Mouse (Mus musculus) left cerebral cortex, adult 8-10 months (tissue): ENCODE measurements around the gene Pklr. TPM values are rescaled to one million over a fixed set of nuclear protein-coding genes. Genes with fewer than 3 reads are reported as not detected.

Experiments used
- DNase-seq, 2 experiments: peaks; one replicate each; pipeline ENCODE4 v3.0.0; 2022; ENCODE audit warnings: low spot score in 2 of 2
- total RNA-seq, 4 experiments: library from RNA; stranded (reverse); gene quantifications; 2 replicates each; pipeline ENCODE4 v1.2.4; 2022

Pklr gene
- not detected for total RNA-seq

DNA sequence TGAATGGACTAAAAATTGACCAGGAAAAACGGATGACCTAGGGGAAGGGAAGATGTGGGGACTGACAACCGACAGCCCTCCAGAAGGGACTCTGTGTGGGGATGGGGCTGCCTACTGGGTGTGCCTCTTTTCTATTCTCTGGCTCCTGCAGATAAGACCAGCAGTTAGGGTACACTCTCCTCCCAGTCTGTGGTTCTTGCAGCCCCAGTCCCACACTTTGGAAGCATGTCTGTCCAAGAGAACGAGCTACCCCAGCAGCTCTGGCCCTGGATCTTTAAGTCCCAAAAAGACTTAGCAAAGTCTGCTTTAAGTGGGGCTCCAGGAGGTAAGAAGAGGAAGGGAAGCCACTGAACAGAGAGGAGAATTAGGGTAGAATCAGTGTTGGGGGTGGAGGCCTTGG is at the start of gene Pklr:
Gene Pklr, plus strand, starts transcription at position 185 of the 400 bp plus-strand sequence.
- DNase-seq = no peak

DNA sequence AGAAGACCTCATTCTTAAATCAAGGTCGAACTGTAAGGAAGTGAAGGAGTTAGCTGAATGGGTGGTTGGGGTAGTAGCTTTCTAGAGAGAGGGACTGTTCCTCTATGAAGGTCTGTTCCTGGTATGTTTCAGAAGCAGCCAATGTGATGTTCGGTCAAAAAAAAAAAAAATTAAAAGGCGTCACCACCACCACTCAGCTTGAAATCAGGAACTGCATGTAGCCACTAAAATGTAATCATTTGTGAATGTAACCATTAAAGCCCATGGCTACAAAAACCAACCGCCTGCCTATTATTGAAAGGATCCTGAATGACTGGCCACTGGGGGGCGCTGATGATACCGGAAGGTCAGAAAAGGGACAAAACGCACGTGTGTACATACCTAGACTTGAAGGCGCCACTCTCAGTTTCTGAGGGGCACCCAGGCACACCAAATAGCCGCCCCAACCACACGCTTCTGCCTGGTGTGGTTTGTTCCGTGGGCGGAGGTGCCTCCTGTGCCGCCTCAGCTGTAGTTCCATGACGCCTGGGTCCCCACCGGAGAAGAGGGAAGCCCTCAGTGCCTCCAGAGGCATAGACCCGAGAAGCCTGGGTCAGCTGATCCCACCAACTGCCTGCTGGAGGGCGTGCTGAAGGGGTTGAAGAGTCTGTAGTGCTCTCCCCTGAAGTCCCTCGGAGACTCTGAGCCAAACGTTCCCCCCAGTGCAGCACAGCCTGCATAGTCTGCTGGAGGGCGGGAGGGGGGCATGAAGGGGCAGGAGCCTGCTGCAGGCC is 48.4 kb upstream of the Pklr start:
- peak in 1 of 2 experiments; percentile 62 for DNase-seq

DNA sequence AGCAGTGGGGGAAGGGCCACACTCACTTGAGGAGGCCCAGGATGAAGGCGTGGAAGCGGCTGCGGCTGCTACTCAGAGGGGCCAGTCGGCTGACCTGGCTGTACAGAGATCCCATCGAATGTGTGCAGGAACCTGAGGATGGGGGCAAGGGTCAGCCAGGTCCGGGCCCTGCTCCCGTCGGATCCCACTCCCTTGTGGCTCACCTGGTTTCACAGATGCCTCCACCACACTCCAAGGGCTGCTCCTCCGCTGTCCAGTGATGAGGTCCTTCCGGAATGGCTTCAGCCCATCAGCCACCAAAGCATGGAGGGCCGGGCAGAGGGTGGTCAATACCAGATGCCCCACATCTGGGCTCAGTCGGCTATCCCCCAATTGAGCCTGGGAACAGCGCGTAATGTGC is 47.0 kb upstream of the Pklr start:
- DNase-seq = no peak

DNA sequence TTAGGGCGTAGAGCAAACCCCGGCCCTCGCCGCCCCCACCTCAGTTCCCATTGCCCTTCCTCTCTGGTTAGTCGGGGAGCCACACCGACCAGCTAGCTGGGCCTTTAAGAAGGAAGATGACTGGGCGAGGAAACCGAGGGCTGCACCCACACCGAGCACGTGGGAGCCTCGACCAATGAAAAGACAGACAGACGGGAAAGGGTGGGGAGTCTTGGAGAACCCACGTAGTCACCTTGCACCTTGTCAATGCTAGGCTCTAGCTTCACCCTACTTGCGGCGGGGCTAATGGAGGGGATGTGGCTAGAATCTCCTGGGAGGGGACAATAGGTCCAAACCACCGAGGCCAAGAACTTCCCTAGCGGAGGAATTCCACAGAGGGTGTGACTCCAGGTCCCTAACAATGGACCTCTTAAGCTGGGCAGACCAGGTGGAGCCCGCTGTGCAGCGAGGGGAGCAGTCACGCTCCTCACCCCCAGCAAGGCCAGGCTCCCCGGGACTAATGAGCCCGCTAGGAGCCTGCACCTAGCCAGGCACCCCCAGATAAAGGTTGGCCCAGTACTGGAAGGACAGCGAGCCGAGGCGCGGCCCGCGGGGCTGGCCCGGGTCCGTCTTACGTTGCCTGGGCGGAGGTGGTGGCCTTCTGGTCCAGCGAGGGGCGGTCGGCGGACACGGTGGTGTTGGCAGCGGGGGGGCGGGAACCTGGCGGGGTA is 45.9 kb upstream of the Pklr start:
- peak; percentile 74 to 85 for DNase-seq

DNA sequence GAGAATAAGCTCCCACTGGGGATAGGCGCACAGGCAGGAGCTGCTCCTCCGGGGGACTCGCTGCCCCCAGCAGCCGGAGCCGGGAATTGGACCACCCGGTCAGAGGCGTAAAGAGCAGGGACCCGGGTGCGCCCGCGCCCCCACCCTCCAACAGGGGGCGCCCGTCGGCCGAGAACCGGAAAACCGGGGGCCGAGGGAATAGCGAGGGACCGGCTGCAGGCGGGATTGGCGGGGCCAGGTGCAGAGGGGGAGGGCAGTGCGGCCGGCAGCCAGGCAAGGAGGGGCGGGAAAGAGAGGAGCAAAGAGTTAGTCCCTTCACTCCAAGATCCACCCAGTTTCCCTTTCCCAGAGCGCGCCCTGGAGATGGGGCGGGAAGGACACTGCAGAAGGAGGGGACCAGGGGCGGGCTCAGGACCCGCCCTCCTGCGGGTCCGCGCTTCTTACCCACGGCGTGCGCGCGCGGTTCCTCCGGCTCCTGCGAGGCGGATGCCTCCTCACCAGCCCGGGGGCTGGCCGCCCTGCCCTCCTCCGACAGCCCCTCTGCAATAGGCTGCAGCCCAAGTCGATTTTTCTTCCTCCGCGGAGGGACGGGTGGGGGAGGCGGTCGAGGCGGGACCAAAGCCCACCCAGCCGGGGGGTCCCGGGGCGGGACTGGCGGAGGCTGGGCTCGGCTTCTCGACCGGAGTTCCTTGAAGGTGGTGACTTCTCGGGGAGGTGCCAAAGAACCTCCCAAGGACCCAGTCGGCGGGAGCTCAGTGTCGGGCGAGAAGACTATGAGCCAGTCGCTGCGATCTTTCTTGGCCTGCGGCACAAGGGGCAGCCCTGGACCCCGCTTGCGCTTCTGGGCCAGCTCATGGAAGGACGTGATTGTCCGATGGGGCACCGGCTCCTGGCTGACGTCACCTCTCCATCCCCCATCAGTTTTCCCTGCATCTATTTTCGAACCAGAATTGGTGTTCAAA is 45.0 kb upstream of the Pklr start:
- peak; percentile 73 to 78 for DNase-seq

DNA sequence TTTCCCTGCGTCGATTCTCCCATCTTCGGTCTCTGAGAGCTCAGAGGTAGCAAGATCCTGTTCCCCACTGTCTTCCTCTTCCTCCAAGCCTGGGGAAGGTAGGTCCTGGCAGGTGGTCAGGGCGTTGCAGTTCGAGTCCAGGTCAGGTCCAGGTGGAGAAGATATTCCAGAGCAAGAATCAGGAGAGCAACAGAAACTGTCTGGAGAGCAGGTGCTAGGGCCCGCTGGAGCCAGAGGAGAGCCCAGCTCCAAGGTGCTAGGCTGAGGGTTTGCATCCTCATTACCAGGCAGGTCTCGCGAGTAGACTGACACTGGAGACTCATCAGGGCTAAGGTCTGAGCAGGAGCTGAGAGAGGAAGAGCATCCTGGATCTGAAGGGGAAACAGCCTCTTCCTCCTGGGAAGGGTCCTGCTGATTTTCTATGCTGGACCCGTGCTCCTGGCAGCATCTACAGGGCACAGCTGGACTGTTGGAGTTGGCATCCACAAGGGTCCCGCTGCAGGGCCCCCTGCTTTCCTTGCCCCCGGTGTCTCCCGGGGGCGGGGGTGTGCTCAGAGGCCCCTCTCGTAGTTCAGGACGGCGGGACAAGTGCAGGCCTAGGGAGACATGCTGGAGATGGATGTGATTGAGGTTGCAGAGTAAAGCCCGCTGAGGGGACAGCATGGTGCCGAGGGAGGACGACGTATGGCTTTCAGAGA is 44.0 kb upstream of the Pklr start:
- DNase-seq = no peak

DNA sequence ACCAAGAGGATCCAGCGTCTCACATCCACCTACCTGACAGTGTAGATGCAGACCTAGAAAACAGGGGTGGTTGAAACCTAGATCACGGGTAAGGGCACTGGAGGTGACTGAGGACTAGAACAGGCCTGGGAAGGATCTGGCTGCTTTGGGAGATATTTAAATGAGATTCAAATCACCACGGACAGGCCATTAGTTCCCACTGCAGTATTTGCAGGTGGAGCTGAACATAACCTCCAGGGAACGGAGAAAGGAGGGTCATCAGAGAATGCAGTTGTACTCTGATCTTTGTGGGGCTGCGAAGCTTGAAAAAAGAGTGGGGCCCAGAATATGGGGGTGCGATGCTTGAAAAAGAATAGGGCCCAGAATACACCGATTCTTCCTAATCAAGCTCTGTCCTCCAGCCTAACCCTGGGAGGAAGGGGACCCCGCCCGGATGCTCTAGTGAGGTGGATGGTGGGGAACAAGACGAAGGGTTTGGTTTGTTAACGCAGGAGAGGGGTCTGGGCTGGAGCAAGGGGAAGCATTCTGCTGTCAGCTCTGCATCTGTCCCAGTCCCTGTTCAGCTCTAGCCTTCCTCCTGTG is 43.3 kb upstream of the Pklr start:
- peak in 1 of 2 experiments; percentile 44 for DNase-seq

DNA sequence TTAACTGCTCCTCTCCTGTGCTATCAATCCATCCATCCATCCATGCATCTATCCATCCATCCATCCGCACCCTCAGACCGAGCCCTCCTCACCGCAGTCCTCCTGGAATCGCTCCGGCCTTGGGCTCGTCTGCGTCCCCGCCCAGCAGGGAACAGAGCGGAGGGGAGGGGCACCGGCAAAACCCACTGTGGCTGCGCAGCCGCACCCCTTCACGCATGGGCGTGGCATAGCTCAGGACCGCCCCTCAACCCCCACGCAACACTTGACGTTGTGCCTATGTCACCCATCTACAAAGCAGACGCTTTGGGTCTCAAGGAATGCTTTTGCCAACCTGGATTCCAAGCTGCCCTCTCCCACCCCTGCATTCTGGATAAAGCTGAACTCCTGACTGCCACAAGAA is 42.8 kb upstream of the Pklr start, which contains the start of gene Rusc1:
Gene Rusc1, minus strand, starts transcription at position 137 of the 400 bp plus-strand sequence.
- DNase-seq = peak; percentile 79 to 94

DNA sequence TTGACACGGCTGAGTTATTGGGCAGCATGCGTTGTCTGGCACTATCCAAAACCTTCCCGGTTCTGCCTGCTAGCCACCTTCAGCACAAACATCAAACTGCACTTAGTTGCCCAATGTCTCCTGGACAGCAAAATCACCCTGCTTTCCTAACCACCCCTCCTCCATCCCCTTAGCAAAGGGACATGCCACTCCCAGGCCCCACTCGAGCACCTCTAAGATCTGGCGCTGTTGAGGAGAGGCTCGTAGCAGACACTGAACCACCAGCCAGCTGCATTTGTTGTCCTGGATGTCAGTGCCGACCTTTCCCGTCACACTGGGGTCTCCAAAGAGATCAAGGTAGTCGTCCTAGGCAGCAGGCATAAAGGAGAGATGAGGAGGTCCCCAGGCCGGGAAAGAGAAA is 41.9 kb upstream of the Pklr start:
- DNase-seq = no peak

DNA sequence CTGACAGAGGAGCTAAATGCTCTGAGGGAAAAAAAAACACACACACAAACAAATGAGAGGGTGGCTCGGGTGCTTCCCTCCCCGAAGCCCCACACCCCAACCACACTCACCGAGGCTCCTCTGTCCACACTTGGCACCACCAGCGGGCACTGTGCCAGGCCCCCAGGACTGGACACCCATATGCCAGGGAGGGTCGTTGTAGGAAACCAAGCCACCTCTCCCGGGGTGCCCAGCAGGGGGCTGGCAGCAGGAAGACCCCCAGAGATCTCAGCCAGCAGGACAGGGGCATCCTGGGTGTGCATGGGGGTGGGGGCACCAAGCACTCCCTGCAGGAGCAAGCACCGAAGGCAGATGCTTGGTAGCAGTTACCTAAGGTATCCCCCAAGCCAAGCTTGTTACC is 35.1 kb upstream of the Pklr start, which contains the start of gene Gm43738:
Gene Gm43738, minus strand, starts transcription at position 289 of the 400 bp plus-strand sequence.
- DNase-seq = no peak

DNA sequence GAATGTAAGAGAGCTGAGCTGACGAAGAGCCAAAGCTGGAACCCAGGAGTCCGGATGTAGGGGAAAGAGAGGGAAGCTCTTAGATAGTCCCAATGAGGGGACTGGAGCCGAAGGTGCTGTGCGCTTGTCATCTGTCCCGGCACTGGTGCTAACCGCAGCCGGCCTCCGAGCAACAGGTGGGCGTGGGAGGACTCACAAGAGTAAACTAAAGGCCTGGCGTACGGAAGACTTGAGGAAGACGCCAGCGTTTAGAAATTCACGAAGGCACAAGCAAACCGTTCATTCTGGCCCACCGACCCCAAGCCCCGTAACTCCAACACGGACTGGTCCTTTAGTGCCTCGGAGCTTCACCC is 34.5 kb upstream of the Pklr start:
- no peak for DNase-seq

DNA sequence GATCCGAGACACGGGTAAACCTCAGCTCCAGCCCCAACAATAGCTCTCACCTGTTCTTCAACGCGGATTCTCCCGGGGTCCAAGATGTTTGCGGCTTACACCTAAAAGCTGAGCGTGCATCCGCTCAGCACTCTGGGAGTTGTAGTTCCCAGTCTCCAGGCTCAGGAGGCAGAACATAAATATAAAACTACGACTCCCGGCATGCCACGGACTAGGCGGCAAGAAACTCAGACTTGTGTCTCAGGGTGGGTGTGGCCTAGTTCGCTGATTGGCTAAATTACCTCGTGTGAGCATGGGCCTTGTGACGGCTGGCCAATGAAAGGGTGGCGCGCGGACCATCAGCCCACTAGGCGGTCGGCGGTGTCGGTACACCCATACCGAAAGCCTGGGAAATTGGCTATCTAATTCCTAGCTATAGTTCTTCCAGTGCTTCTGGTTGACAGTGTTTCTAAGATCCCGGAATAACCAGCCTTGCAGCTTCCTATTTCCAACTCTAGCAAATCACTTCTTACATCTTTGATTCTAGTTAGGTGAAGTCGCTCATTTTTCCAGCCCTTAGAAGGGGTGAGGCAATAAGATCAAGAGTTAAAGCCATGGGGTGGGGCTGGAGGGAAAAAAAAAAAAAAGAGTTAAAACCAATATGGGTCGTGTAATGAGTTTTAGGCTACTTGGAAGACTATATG is 34.0 kb upstream of the Pklr start, which contains the start of gene Fdps:
Gene Fdps, minus strand, starts transcription at position 148 of the 683 bp plus-strand sequence.
- peak; percentile 85 to 99 for DNase-seq

DNA sequence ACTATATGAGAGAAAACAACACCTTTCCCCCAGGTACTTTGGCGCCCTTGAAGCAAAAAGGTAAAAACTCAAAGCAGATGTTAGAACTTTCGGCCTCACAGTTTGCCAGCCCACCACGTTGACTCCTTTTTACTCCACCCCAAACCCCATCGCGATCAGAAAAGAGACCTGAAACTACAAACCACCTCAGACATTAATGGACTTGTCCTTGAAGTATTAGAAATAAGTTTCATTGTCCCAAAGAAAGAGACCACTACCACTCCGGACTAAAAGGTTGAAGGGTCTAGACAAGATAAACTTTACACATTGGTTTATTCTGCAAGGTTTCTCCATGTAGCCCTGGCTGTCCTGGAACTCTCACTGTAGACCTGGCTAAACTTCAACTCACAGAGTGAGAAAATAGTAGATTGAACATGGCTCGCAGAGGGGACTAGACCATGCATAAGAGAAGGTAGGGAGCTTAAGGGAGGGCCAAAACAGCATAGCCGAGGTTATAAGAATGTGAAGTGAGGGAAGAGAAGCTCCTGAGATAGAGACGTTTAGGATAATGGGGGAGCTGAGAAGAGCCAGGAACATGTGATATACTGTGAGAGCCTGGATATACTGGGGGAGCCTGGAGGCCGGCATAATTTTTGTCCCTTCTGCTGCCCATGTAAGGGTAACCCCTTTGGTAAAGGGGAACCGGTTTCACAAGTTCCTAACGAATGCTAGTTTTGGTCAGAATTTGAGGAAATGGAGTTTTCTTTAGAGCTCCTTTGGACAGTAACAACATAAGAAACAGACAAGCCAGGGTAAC is 33.2 kb upstream of the Pklr start:
- no peak for DNase-seq

DNA sequence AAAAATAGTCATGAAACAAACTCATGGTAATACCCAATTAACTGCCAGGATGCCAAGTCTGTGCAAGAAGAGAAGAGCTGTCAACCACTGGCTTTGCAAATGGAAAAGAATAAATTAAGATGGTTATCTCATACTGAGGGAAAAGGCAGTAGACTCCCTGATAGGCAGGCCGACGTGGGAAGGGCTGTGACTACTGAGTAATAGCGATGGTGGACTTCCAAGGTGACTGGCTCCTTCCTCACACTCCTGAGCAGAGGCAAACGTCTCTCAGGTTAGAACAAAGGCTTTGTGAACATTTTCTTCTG is 32.7 kb upstream of the Pklr start:
- DNase-seq = no peak

DNA sequence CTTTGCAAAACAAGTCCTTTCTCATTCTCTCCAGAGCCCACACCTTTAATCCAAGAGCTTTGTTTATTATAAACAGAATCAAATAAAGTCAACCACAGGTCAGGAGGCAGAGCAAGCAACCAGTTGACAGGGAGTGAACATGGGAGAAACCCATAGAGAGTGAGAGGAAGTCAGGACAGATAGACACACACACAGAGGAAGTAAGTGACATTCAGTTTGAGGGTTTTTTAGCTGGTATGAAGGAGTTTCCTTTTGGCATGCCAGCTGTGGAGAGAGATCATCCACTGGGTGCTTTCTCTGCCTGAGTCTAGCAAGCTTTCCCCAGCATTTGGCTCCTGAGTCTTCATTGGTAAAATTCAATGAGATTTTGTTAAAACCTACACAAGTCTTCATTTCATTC is 29.1 kb upstream of the Pklr start:
- no peak for DNase-seq

DNA sequence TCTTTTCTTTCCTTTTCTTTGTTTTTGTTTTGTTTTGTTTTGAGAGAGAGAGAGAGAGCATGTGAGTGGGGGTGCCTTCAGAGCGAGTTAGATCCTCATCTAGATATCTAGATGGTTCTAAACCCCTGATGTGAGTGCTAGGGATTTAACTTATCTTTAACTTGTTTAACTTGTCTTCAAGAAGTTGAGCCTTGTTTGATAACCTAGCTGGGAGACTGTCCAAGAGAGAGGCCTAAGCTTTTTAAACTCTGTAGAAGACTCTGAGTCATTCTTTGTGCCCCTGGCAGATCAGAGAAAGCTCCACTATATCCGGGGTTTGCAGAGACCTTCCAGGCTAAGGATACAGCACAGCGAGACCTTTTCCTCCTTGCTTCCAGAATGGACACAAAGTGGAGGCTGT is 28.4 kb upstream of the Pklr start:
- no peak for DNase-seq

DNA sequence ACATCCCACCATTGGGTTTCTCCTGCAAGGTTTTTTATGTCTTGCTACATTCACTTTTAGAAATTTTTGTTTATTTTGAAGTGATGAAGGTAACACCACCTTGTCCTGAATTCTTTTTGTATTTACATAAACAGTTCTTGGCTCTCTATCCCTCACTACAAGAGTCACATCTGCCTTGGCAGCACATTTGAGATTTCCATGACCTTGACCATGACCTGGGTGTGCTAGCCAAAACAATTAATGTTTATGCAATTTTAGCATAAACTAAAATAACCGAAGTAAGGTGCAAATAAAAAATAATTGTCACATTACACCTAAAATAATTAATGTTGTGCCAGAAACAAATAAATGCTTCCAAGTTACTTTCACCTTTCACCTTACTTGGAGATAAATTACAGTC is 27.8 kb upstream of the Pklr start:
- DNase-seq = no peak

DNA sequence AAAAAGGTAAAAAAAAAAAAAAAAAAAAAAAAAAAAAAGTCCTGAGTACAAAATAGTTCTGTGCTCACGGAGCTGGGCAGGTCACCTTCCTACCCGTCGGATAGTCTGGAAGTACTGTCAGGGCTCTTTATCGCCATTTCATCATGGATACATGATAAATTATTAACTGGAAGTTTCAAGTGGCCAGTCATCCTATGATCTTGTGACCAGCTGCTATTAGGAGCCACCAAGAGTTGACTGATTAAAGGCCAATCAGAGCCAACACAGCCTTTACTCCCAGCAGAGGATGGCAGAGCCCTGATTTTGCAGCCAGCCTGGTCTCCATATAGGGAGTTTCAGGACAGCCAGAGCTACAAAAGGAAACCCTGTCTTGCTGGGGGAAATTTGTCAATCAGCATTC is 22.9 kb upstream of the Pklr start:
- DNase-seq = no peak

DNA sequence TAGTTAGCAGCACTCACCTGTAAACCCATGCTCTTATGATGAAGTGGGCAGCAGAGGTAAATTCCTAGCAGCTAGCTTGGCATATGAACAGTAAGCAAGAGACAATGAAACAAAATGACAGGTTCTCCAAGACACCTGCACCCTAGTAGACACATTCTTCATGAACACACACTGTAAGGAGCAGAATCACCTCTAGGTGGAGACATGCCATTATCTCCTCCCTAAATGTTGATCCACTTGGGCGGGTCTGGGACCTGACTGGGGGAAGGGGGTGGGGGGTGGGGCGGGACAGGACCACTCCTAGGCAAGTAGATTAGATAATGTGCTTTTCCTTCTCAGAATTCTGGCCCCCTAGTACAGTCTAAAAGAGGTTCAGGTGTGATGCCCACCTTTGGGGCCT is 20.4 kb upstream of the Pklr start:
- DNase-seq = no peak
